Comparison of ENCODE assay signal across 17 mouse cellular contexts in the genomic region with DNA sequence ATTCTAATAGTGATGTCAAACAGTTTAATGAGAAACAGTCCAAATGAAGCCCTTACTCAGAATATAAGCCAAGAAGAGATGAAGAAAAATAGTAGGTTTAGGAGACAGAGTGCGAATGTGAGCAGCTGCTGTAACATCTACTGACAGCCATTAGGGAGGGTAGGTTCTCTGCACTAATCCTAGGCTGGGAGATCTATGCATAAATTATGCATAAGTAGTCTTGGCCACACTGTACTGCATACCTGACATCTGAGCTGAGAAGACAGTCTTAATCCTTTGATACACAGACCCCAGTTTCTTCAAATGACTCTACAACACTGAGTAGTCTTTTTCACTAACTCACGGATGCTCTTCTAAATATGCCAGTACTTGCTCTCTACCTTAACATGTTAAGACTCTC.
"Had no signal": no experiment of that assay in that cellular context is flagged by ENCODE, and none has a peak within 500 bp of the region (broad histone marks: within the 10 kb centered on the region; RNA-seq: fewer than 3 reads in every experiment).

No protein-coding gene starts in this region.

- H3K4me3 ChIP-seq: myocyte; neural tube, embryonic 13.5 days; neural tube, embryonic 15.5 days had no signal

- H3K9me3 ChIP-seq: neural tube, embryonic 13.5 days; neural tube, embryonic 15.5 days had no signal

- H3K4me2 ChIP-seq: lung, embryonic 14.5 days; midbrain, embryonic 11.5 days; neural tube, embryonic 13.5 days; neural tube, embryonic 15.5 days had no signal

- H3K9ac ChIP-seq: liver, embryonic 14.5 days; lung, embryonic 14.5 days; neural tube, embryonic 13.5 days; neural tube, embryonic 15.5 days had no signal

- H3K27me3 ChIP-seq: neural tube, embryonic 13.5 days; neural tube, embryonic 15.5 days had no signal

- H3K36me3 ChIP-seq: neural tube, embryonic 13.5 days; neural tube, embryonic 15.5 days had no signal

- H3K27ac ChIP-seq: liver, embryonic 14.5 days; neural tube, embryonic 13.5 days; neural tube, embryonic 15.5 days had no signal

- DNase-seq: lung, adult 18-20 months; lung, embryonic 14.5 days; lung, postnatal 10 days; lung, postnatal 4 days; retina, postnatal 1 day; right cerebral cortex, adult 18-20 months; right cerebral cortex, postnatal 25 days; right cerebral cortex, postnatal 4 days; spleen, adult 18-20 months; thymus, adult 18-20 months; thymus, postnatal 14 days; thymus, postnatal 36 days had no signal
